Mouse (Mus musculus) ES-Bruce4 (cell line): ENCODE results near the gene Arl15. TPM values are rescaled to one million over a fixed set of nuclear protein-coding genes. Genes with fewer than 3 reads are reported as not detected.

Experiments used
- H3K27ac ChIP-seq: 2 replicates; pipeline ENCODE4 v1.5.1; 2012; ENCODE audit warnings: low read length, inconsistent platforms; ENCODE audit not compliant: insufficient read depth
- H3K27me3 ChIP-seq: 2 replicates; pipeline ENCODE4 v1.6.1; 2012; ENCODE audit warnings: mild to moderate bottlenecking, low read length, inconsistent platforms; ENCODE audit not compliant: control insufficient read depth, poor library complexity, insufficient read depth, severe bottlenecking
- H3K36me3 ChIP-seq: 2 replicates; pipeline ENCODE4 v1.6.1; 2012; ENCODE audit warnings: inconsistent platforms, mild to moderate bottlenecking, low read length, moderate library complexity; ENCODE audit not compliant: control insufficient read depth, poor library complexity, insufficient read depth, severe bottlenecking
- H3K4me1 ChIP-seq: one replicate; pipeline ENCODE4 v1.8.1; 2011; ENCODE audit warnings: low read length; ENCODE audit not compliant: control insufficient read depth, insufficient read depth
- H3K4me3 ChIP-seq: 2 replicates; pipeline ENCODE4 v1.5.1; 2011; ENCODE audit warnings: low read depth, mild to moderate bottlenecking, low read length
- H3K9ac ChIP-seq: 2 replicates; pipeline ENCODE4 v1.6.1; 2012; ENCODE audit warnings: low read depth, mild to moderate bottlenecking, inconsistent platforms; ENCODE audit not compliant: poor library complexity, severe bottlenecking
- H3K9me3 ChIP-seq: replicated peaks from 2 replicates; pipeline ENCODE4 v1.6.1; 2012; ENCODE audit warnings: mild to moderate bottlenecking, low read length, inconsistent platforms; ENCODE audit not compliant: control insufficient read depth, poor library complexity, insufficient read depth, severe bottlenecking
- CTCF ChIP-seq: IDR thresholded peaks from one replicate; pipeline ENCODE4 v1.8.1; 2011; ENCODE audit warnings: low read depth, low read length
- EP300 ChIP-seq: IDR thresholded peaks from 2 replicates; pipeline ENCODE4 v1.6.1; 2011; ENCODE audit warnings: low read depth, low read length; ENCODE audit not compliant: insufficient read depth
- POLR2A ChIP-seq: IDR thresholded peaks from one replicate; pipeline ENCODE4 v1.8.1; 2011; ENCODE audit warnings: low read length; ENCODE audit not compliant: insufficient read depth
- polyA plus RNA-seq: library from polyadenylated mRNA; stranded (reverse); fragments of >200 nt; gene quantifications from 2 replicates; pipeline ENCODE4 v1.2.4, GENCODE M21; 2011; ENCODE audit warnings: low read depth; ENCODE audit not compliant: missing spikeins, insufficient read depth, insufficient read length

The Arl15 gene
- polyA plus RNA-seq, 1 experiment, result 53.3 TPM

- Histone ChIP-seq H3K4me3 (no peak overlapping the region), H3K36me3 (no peaks in the 10 kb centered on the region), H3K27me3 (no peaks in the 10 kb centered on the region), H3K27ac (no peak overlapping the region), H3K9ac (no peak overlapping the region), H3K4me1 (no peaks in the 10 kb centered on the region), H3K9me3 (peaks cover 3% of the 10 kb centered on the region; the same call in 1 of the 2 replicates)
- TF ChIP-seq CTCF (no peak), EP300 (no peak)
These were observed 38.6 kb downstream of the Arl15 start for GRCm38 (mm10) chr13:113832947-113833346.

GRCm38 (mm10) chr13:113835921-113836320, 41.6 kb downstream of the Arl15 start:
- Histone ChIP-seq H3K27me3 (no peaks in the 10 kb centered on the region), H3K4me3 (no peak overlapping the region), H3K36me3 (no peaks in the 10 kb centered on the region), H3K4me1 (no peaks in the 10 kb centered on the region), H3K27ac (no peak overlapping the region), H3K9ac (no peak overlapping the region), H3K9me3 (peaks cover 7% of the 10 kb centered on the region)
- no peak for TF ChIP-seq CTCF
- TF ChIP-seq POLR2A, result no peak
- TF ChIP-seq EP300, result no peak

GRCm38 (mm10) chr13:113838601-113839576, 44.6 kb downstream of the Arl15 start:
- no peaks in the 10 kb centered on the region for H3K36me3 ChIP-seq
- H3K4me3 ChIP-seq, result no peak overlapping the region
- H3K9ac ChIP-seq, result no peak overlapping the region
- H3K27me3 ChIP-seq, result no peaks in the 10 kb centered on the region
- H3K27ac ChIP-seq, result peak overlapping the region; percentile 87
- H3K4me1 ChIP-seq, result no peaks in the 10 kb centered on the region
- H3K9me3 ChIP-seq, result peaks cover 7% of the 10 kb centered on the region
- TF ChIP-seq POLR2A (no peak), EP300 (peak; percentile 71; the same call in 1 of the 2 replicates)

GRCm38 (mm10) chr13:113840421-113840820, 46.1 kb downstream of the Arl15 start:
- TF ChIP-seq POLR2A (no peak), CTCF (no peak)
- H3K4me1 ChIP-seq, result peaks cover 3% of the 10 kb centered on the region
- H3K27ac ChIP-seq, result no peak overlapping the region
- peaks cover 7% of the 10 kb centered on the region for H3K9me3 ChIP-seq
- H3K36me3 ChIP-seq, result no peaks in the 10 kb centered on the region
- H3K4me3 ChIP-seq, result no peak overlapping the region
- no peak overlapping the region for H3K9ac ChIP-seq
- no peaks in the 10 kb centered on the region for H3K27me3 ChIP-seq

- TF ChIP-seq EP300 (no peak), CTCF (no peak), POLR2A (no peak)
- peaks cover 7% of the 10 kb centered on the region for H3K9me3 ChIP-seq
- no peaks in the 10 kb centered on the region for H3K27me3 ChIP-seq
- no peak overlapping the region for H3K4me3 ChIP-seq
- no peaks in the 10 kb centered on the region for H3K36me3 ChIP-seq
- H3K27ac ChIP-seq, result no peak overlapping the region
- peaks cover 9% of the 10 kb centered on the region for H3K4me1 ChIP-seq
- no peak overlapping the region for H3K9ac ChIP-seq
These were observed 48.4 kb downstream of the Arl15 start for GRCm38 (mm10) chr13:113842411-113843309.

GRCm38 (mm10) chr13:113843310-113843649, 49.0 kb downstream of the Arl15 start:
- H3K9me3 ChIP-seq, result peaks cover 5% of the 10 kb centered on the region
- no peak overlapping the region for H3K27ac ChIP-seq
- peaks cover 9% of the 10 kb centered on the region for H3K4me1 ChIP-seq
- TF ChIP-seq EP300 (no peak), POLR2A (no peak), CTCF (no peak)
- no peaks in the 10 kb centered on the region for H3K36me3 ChIP-seq
- no peaks in the 10 kb centered on the region for H3K27me3 ChIP-seq
- no peak overlapping the region for H3K4me3 ChIP-seq
- no peak overlapping the region for H3K9ac ChIP-seq
